Mouse (Mus musculus) kidney, adult 2 months (tissue): Measurements from ENCODE around the gene Aak1. TPM values are rescaled to one million over a fixed set of nuclear protein-coding genes. Genes with fewer than 3 reads are reported as not detected.
A peak's percentile ranks its signal among the peaks of the same experiment; 100 is the strongest.

Source experiments
- DNase-seq: peaks from one replicate; pipeline ENCODE4 v3.0.0; 2021
- H3K27ac ChIP-seq: fragments of 200-500 bp; 2 replicates; pipeline ENCODE4 v1.5.1; 2012; ENCODE audit warnings: low read depth, low read length, control low read depth, inconsistent platforms; ENCODE audit not compliant: insufficient read depth
- H3K27me3 ChIP-seq: fragments of 200-500 bp; replicated peaks from 2 replicates; pipeline ENCODE4 v1.6.1; 2012; ENCODE audit warnings: mild to moderate bottlenecking, moderate library complexity, low read length, inconsistent platforms; ENCODE audit not compliant: control insufficient read depth, insufficient read depth
- H3K36me3 ChIP-seq: fragments of 200-500 bp; 2 replicates; pipeline ENCODE4 v1.6.1; 2012; ENCODE audit warnings: mild to moderate bottlenecking, moderate library complexity, low read length, inconsistent platforms; ENCODE audit not compliant: control insufficient read depth, insufficient read depth
- H3K4me1 ChIP-seq: fragments of 200-500 bp; 2 replicates; pipeline ENCODE4 v1.6.1; 2011; ENCODE audit warnings: low read length; ENCODE audit not compliant: control insufficient read depth, insufficient read depth
- H3K4me3 ChIP-seq: fragments of 200-500 bp; 2 replicates; pipeline ENCODE4 v1.5.1; 2011; ENCODE audit warnings: mild to moderate bottlenecking, low read depth, low read length, control low read depth; ENCODE audit not compliant: insufficient read depth
- CTCF ChIP-seq: fragments of 200-500 bp; conservative IDR thresholded peaks from 2 replicates; pipeline ENCODE4 v1.5.1; 2011; ENCODE audit warnings: low read depth, mild to moderate bottlenecking, control low read depth, low read length, moderate library complexity, mixed read lengths; ENCODE audit not compliant: insufficient read depth, insufficient read length
- POLR2A ChIP-seq: fragments of 200-500 bp; IDR thresholded peaks from one replicate; pipeline ENCODE4 v1.6.1; 2011; ENCODE audit warnings: low read depth, low read length, control low read depth
- WGBS: fragments of 180-500 bp; shearing (Covaris S2); methylation state at CpG from one replicate; pipeline ENCODE4 v1.1.7; 2018; 5-methylcytosine and 5-hydroxymethylcytosine counted together
- polyA plus RNA-seq: library from polyadenylated mRNA; depleted of rRNA; stranded (reverse); fragments of >200 nt; gene quantifications from 2 replicates; pipeline ENCODE4 v1.2.3, GENCODE M21; 2012

Gene Aak1
- polyA plus RNA-seq, 1 experiment, result 28.9 TPM

DNA sequence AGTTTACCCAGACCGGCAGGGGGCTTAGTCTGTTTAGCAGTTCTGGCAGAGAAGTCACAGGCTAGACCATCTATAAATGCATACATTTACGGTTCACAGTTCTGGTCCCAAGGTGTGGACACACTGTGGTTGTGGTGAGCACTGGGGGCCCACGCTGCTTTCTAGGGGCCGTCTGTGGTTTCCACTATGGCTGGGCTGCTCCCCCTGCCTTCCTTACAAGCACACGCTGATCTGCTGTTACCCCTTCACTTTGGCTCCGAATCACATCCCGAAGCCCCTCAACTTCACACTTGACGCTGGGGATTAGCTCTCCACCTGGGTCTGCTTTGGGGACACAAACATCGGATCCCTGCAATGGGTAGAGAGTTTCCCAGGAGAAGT lies 26.3 kb upstream of the Aak1 start:
- TF ChIP-seq CTCF (no peak), POLR2A (no peak)
- H3K27ac ChIP-seq, result no peak overlapping the region
- WGBS, result 60% methylated on average over 9 of the region's 9 CpGs
- H3K36me3 ChIP-seq, result no peaks in the 10 kb centered on the region
- H3K4me3 ChIP-seq, result no peak overlapping the region
- no peak for DNase-seq
- no peaks in the 10 kb centered on the region for H3K27me3 ChIP-seq
- H3K4me1 ChIP-seq, result peaks cover 5% of the 10 kb centered on the region; the same call in 1 of the 2 replicates

- no peak overlapping the region for H3K4me3 ChIP-seq
- H3K27ac ChIP-seq, result no peak overlapping the region
- peaks cover 5% of the 10 kb centered on the region; the same call in 1 of the 2 replicates for H3K4me1 ChIP-seq
- DNase-seq, result peak; percentile 68
- H3K27me3 ChIP-seq, result no peaks in the 10 kb centered on the region
- WGBS, result 48% methylated on average over 10 of the region's 10 CpGs
- no peaks in the 10 kb centered on the region for H3K36me3 ChIP-seq
- TF ChIP-seq POLR2A (no peak), CTCF (no peak)
Measured at GRCm38 (mm10) chr6:86823824-86824223, 25.5 kb upstream of the Aak1 start.

DNA sequence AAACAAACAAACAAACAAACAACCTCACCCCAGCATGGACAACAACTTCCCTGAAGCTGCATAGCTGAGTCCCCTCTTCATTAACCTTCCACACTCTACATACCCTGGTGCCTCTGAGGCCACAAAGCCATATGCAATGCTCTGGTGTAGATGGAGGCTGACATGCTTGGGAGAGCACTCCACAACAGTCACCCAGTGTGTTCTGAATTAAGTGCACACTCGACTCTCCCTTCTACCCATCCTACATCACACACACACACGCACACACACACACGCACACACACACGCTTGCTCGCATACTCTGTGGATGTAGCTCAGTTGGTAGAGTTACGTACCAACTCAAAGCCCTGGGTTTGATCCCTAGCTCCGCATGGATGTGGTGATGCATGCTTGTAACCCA lies 24.9 kb upstream of the Aak1 start:
- no peak overlapping the region for H3K27ac ChIP-seq
- H3K27me3 ChIP-seq, result no peaks in the 10 kb centered on the region
- DNase-seq, result no peak
- H3K4me3 ChIP-seq, result no peak overlapping the region
- H3K36me3 ChIP-seq, result no peaks in the 10 kb centered on the region
- TF ChIP-seq POLR2A (no peak), CTCF (no peak)
- WGBS, result 87% methylated on average over 7 of the region's 7 CpGs
- peaks cover 5% of the 10 kb centered on the region; the same call in 1 of the 2 replicates for H3K4me1 ChIP-seq

- 92% methylated on average over 2 of the region's 2 CpGs for WGBS
- Histone ChIP-seq H3K27me3 (no peaks in the 10 kb centered on the region), H3K27ac (no peak overlapping the region), H3K4me1 (peaks cover 5% of the 10 kb centered on the region; the same call in 1 of the 2 replicates), H3K4me3 (no peak overlapping the region), H3K36me3 (no peaks in the 10 kb centered on the region)
- DNase-seq, result no peak
- TF ChIP-seq POLR2A, result no peak
- TF ChIP-seq CTCF, result peak; percentile 40; the same call in 1 of the 2 replicates
Measured at GRCm38 (mm10) chr6:86827432-86827831, 21.9 kb upstream of the Aak1 start.

DNA sequence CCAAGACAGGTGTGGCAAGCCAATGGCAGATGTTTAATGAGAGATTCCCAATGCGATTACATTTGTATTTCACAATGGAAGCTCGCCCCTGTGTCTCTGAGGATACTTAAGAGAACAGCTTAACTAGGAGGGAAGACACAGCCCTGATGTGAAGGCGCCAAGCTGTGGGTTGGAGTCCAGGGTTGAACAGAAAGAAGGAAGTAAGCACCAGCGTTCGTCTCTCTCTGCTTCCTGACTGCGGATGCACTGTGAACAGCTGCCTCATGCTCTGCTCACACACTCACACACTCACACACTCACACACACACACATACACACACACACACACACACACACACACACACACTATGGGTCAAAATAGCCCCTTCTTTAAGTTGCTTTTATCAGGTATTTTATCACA lies 19.5 kb upstream of the Aak1 start:
- Histone ChIP-seq H3K27ac (no peak overlapping the region), H3K4me3 (no peak overlapping the region), H3K4me1 (peaks cover 6% of the 10 kb centered on the region; the same call in 1 of the 2 replicates), H3K36me3 (no peaks in the 10 kb centered on the region), H3K27me3 (no peaks in the 10 kb centered on the region)
- 82% methylated on average over 6 of the region's 6 CpGs for WGBS
- DNase-seq, result no peak
- TF ChIP-seq CTCF (no peak), POLR2A (no peak)

GRCm38 (mm10) chr6:86830738-86831500 lies 18.4 kb upstream of the Aak1 start:
- TF ChIP-seq CTCF, result no peak
- TF ChIP-seq POLR2A, result no peak
- peak overlapping the region; percentile 67 for H3K27ac ChIP-seq
- H3K4me3 ChIP-seq, result no peak overlapping the region
- H3K36me3 ChIP-seq, result no peaks in the 10 kb centered on the region
- WGBS, result 59% methylated on average over 10 of the region's 10 CpGs
- no peaks in the 10 kb centered on the region for H3K27me3 ChIP-seq
- peak; percentile 72 for DNase-seq
- H3K4me1 ChIP-seq, result peaks cover 6% of the 10 kb centered on the region; the same call in 1 of the 2 replicates

GRCm38 (mm10) chr6:86832802-86833502 lies 16.4 kb upstream of the Aak1 start:
- WGBS, result 52% methylated on average over 13 of the region's 13 CpGs
- H3K36me3 ChIP-seq, result no peaks in the 10 kb centered on the region
- no peak overlapping the region for H3K4me3 ChIP-seq
- TF ChIP-seq POLR2A (no peak), CTCF (no peak)
- peaks cover 6% of the 10 kb centered on the region; the same call in 1 of the 2 replicates for H3K4me1 ChIP-seq
- no peaks in the 10 kb centered on the region for H3K27me3 ChIP-seq
- H3K27ac ChIP-seq, result no peak overlapping the region
- peak; percentile 87 for DNase-seq
